Mouse (Mus musculus) neural tube, embryonic 15.5 days (tissue): ENCODE data around the gene Lamc1. TPM values are rescaled to one million over a fixed set of nuclear protein-coding genes. Genes with fewer than 3 reads are reported as not detected.

Source experiments
- ATAC-seq: fragments of 200-750 bp; cut with Nextera tagmentation; 2 replicates; pipeline ENCODE4 v1.8.0; 2017; ENCODE audit warnings: mild to moderate bottlenecking, moderate TSS enrichment, moderate library complexity; ENCODE audit not compliant: low FRiP score
- H3K27ac ChIP-seq: fragments of 300-500 bp; sonication (generic); replicated peaks from 2 replicates; pipeline ENCODE4 v1.5.1; 2015; ENCODE audit warnings: mild to moderate bottlenecking, inconsistent platforms
- H3K27me3 ChIP-seq: fragments of 300-500 bp; sonication (generic); replicated peaks from 2 replicates; pipeline ENCODE4 v1.6.1; 2015; ENCODE audit warnings: inconsistent platforms
- H3K36me3 ChIP-seq: fragments of 300-500 bp; sonication (generic); 2 replicates; pipeline ENCODE4 v1.6.1; 2015; ENCODE audit warnings: inconsistent platforms
- H3K4me1 ChIP-seq: fragments of 300-500 bp; sonication (generic); 2 replicates; pipeline ENCODE4 v1.6.1; 2015; ENCODE audit warnings: inconsistent platforms
- H3K4me2 ChIP-seq: fragments of 300-500 bp; sonication (generic); 2 replicates; pipeline ENCODE4 v1.6.1; 2015; ENCODE audit warnings: inconsistent platforms, mild to moderate bottlenecking, moderate library complexity
- H3K4me3 ChIP-seq: fragments of 300-500 bp; sonication (generic); replicated peaks from 2 replicates; pipeline ENCODE4 v1.5.1; 2015; ENCODE audit warnings: mild to moderate bottlenecking, inconsistent platforms
- H3K9ac ChIP-seq: fragments of 300-500 bp; sonication (generic); replicated peaks from 2 replicates; pipeline ENCODE4 v1.6.1; 2015; ENCODE audit warnings: mild to moderate bottlenecking, inconsistent platforms
- H3K9me3 ChIP-seq: fragments of 300-500 bp; sonication (generic); replicated peaks from 2 replicates; pipeline ENCODE4 v1.6.1; 2016; ENCODE audit warnings: inconsistent platforms
- WGBS: fragments of 180-500 bp; shearing (Covaris S2); methylation state at CpG from one replicate; pipeline ENCODE4 v1.1.7; 2015; ENCODE audit warnings: mixed read lengths; 5-methylcytosine and 5-hydroxymethylcytosine counted together
- polyA plus RNA-seq: library from polyadenylated mRNA; unstranded; fragments of >200 nt; fragmentation: Nextera tagmentation; extraction: Ambion mirVana; gene quantifications from 2 replicates; pipeline ENCODE4 v1.2.1, GENCODE M21; 2015

Lamc1 gene
- polyA plus RNA-seq, 1 experiment from 2014 or later, result 17.1 TPM

- H3K27ac ChIP-seq, result no peak overlapping the region
- no peak for ATAC-seq
- no peak overlapping the region for H3K4me2 ChIP-seq
- H3K4me1 ChIP-seq, result no peaks in the 10 kb centered on the region
- 85% methylated on average over 7 of the region's 7 CpGs for WGBS
- H3K9me3 ChIP-seq, result no peaks in the 10 kb centered on the region
- H3K27me3 ChIP-seq, result no peaks in the 10 kb centered on the region
- H3K4me3 ChIP-seq, result no peak overlapping the region
- H3K36me3 ChIP-seq, result peaks cover 75% of the 10 kb centered on the region
- H3K9ac ChIP-seq, result no peak overlapping the region
Measured at GRCm38 (mm10) chr1:153241346-153241745, 91.2 kb downstream of the Lamc1 start.

- H3K27me3 ChIP-seq, result no peaks in the 10 kb centered on the region
- H3K27ac ChIP-seq, result no peak overlapping the region
- H3K9me3 ChIP-seq, result no peaks in the 10 kb centered on the region
- H3K4me2 ChIP-seq, result no peak overlapping the region
- H3K36me3 ChIP-seq, result peaks cover 47% of the 10 kb centered on the region
- no peak overlapping the region for H3K4me3 ChIP-seq
- no peak overlapping the region for H3K9ac ChIP-seq
- ATAC-seq, result no peak
- WGBS, result 75% methylated on average over 4 of the region's 4 CpGs
- H3K4me1 ChIP-seq, result no peaks in the 10 kb centered on the region
Measured at GRCm38 (mm10) chr1:153235576-153235975, 97.0 kb downstream of the Lamc1 start.

GRCm38 (mm10) chr1:153231681-153232080 lies 100.9 kb downstream of the Lamc1 start:
- Histone ChIP-seq H3K4me1 (no peaks in the 10 kb centered on the region), H3K9me3 (no peaks in the 10 kb centered on the region), H3K36me3 (peaks cover 63% of the 10 kb centered on the region), H3K27ac (no peak overlapping the region), H3K4me2 (no peak overlapping the region), H3K9ac (no peak overlapping the region), H3K27me3 (no peaks in the 10 kb centered on the region), H3K4me3 (no peak overlapping the region)
- ATAC-seq, result no peak
- 88% methylated on average over 9 of the region's 9 CpGs for WGBS

- WGBS, result 74% methylated on average over 4 of the region's 4 CpGs
- H3K27me3 ChIP-seq, result no peaks in the 10 kb centered on the region
- no peak overlapping the region for H3K4me2 ChIP-seq
- ATAC-seq, result no peak
- no peak overlapping the region for H3K9ac ChIP-seq
- H3K36me3 ChIP-seq, result peaks cover 72% of the 10 kb centered on the region
- H3K27ac ChIP-seq, result no peak overlapping the region
- H3K9me3 ChIP-seq, result no peaks in the 10 kb centered on the region
- H3K4me3 ChIP-seq, result no peak overlapping the region
- no peaks in the 10 kb centered on the region for H3K4me1 ChIP-seq
Measured at GRCm38 (mm10) chr1:153227916-153228315, 104.7 kb downstream of the Lamc1 start.

- Histone ChIP-seq H3K27ac (no peak overlapping the region), H3K4me1 (no peaks in the 10 kb centered on the region), H3K4me3 (no peak overlapping the region), H3K9ac (no peak overlapping the region), H3K4me2 (no peak overlapping the region), H3K36me3 (peaks cover 75% of the 10 kb centered on the region), H3K27me3 (no peaks in the 10 kb centered on the region), H3K9me3 (no peaks in the 10 kb centered on the region)
- 90% methylated on average over 8 of the region's 8 CpGs for WGBS
- no peak for ATAC-seq
Measured at GRCm38 (mm10) chr1:153227096-153227495, 105.5 kb downstream of the Lamc1 start.

GRCm38 (mm10) chr1:153225786-153226725 lies 106.5 kb downstream of the Lamc1 start:
- Histone ChIP-seq H3K36me3 (peaks cover 76% of the 10 kb centered on the region), H3K4me1 (no peaks in the 10 kb centered on the region), H3K4me3 (no peak overlapping the region), H3K4me2 (no peak overlapping the region), H3K9me3 (no peaks in the 10 kb centered on the region), H3K27ac (0 out of 2 replicates have a peak overlapping the region, but pooled peaks have one; percentile 18), H3K27me3 (no peaks in the 10 kb centered on the region), H3K9ac (no peak overlapping the region)
- ATAC-seq, result no peak
- WGBS, result 90% methylated on average over 21 of the region's 21 CpGs

- Histone ChIP-seq H3K27me3 (no peaks in the 10 kb centered on the region), H3K4me1 (no peaks in the 10 kb centered on the region), H3K9ac (no peak overlapping the region), H3K4me3 (no peak overlapping the region), H3K9me3 (no peaks in the 10 kb centered on the region), H3K27ac (no peak overlapping the region), H3K36me3 (peaks cover 76% of the 10 kb centered on the region), H3K4me2 (no peak overlapping the region)
- no peak for ATAC-seq
- WGBS, result 87% methylated on average over 5 of the region's 5 CpGs
Measured at GRCm38 (mm10) chr1:153224331-153224730, 108.3 kb downstream of the Lamc1 start.

- Histone ChIP-seq H3K4me3 (no peak overlapping the region), H3K27ac (no peak overlapping the region), H3K9me3 (no peaks in the 10 kb centered on the region), H3K9ac (no peak overlapping the region), H3K4me1 (no peaks in the 10 kb centered on the region), H3K27me3 (no peaks in the 10 kb centered on the region), H3K4me2 (no peak overlapping the region), H3K36me3 (peaks cover 38% of the 10 kb centered on the region)
- ATAC-seq, result no peak
- WGBS, result 63% methylated on average over 9 of the region's 9 CpGs
Measured at GRCm38 (mm10) chr1:153219376-153219775, 113.2 kb downstream of the Lamc1 start.

GRCm38 (mm10) chr1:153216516-153216915 lies 116.1 kb downstream of the Lamc1 start:
- 76% methylated on average over 4 of the region's 4 CpGs for WGBS
- no peak overlapping the region for H3K4me2 ChIP-seq
- H3K4me1 ChIP-seq, result no peaks in the 10 kb centered on the region
- H3K4me3 ChIP-seq, result no peak overlapping the region
- no peak for ATAC-seq
- peaks cover 19% of the 10 kb centered on the region for H3K36me3 ChIP-seq
- no peaks in the 10 kb centered on the region for H3K9me3 ChIP-seq
- H3K9ac ChIP-seq, result no peak overlapping the region
- H3K27me3 ChIP-seq, result no peaks in the 10 kb centered on the region
- no peak overlapping the region for H3K27ac ChIP-seq

- H3K27me3 ChIP-seq, result no peaks in the 10 kb centered on the region
- H3K4me1 ChIP-seq, result no peaks in the 10 kb centered on the region
- 70% methylated on average over 5 of the region's 5 CpGs for WGBS
- no peak overlapping the region for H3K9ac ChIP-seq
- H3K36me3 ChIP-seq, result peaks cover 11% of the 10 kb centered on the region
- H3K4me3 ChIP-seq, result no peak overlapping the region
- no peak overlapping the region for H3K27ac ChIP-seq
- H3K4me2 ChIP-seq, result no peak overlapping the region
- H3K9me3 ChIP-seq, result no peaks in the 10 kb centered on the region
- no peak for ATAC-seq
Measured at GRCm38 (mm10) chr1:153215676-153216075, 116.9 kb downstream of the Lamc1 start.

- Histone ChIP-seq H3K9me3 (no peaks in the 10 kb centered on the region), H3K27me3 (no peaks in the 10 kb centered on the region), H3K27ac (no peak overlapping the region), H3K9ac (no peak overlapping the region), H3K4me2 (no peak overlapping the region), H3K4me1 (no peaks in the 10 kb centered on the region), H3K4me3 (no peak overlapping the region), H3K36me3 (no peaks in the 10 kb centered on the region)
- 63% methylated on average over 4 of the region's 4 CpGs for whole genome bisulfite sequencing
- no peak for ATAC-seq
Measured at GRCm38 (mm10) chr1:153210992-153211391, 121.6 kb downstream of the Lamc1 start.

GRCm38 (mm10) chr1:153210198-153210597 lies 122.4 kb downstream of the Lamc1 start:
- H3K4me2 ChIP-seq, result no peak overlapping the region
- no peak overlapping the region for H3K4me3 ChIP-seq
- no peaks in the 10 kb centered on the region for H3K36me3 ChIP-seq
- ATAC-seq, result no peak
- H3K4me1 ChIP-seq, result no peaks in the 10 kb centered on the region
- H3K27me3 ChIP-seq, result no peaks in the 10 kb centered on the region
- H3K9me3 ChIP-seq, result no peaks in the 10 kb centered on the region
- 92% methylated on average over 2 of the region's 2 CpGs for WGBS
- no peak overlapping the region for H3K27ac ChIP-seq
- H3K9ac ChIP-seq, result no peak overlapping the region
